Mouse (Mus musculus) heart, adult 2 months (tissue): Measurements from ENCODE around the gene Lefty1. TPM values are rescaled to one million over a fixed set of nuclear protein-coding genes. Genes with fewer than 3 reads are reported as not detected.

Experiments used
- DNase-seq, 2 experiments: peaks; one replicate each; pipeline ENCODE4 v3.0.0; 2021
- H3K27ac ChIP-seq: fragments of 200-600 bp; 2 replicates; pipeline ENCODE4 v1.8.1; 2022
- H3K27me3 ChIP-seq: fragments of 200-500 bp; 2 replicates; pipeline ENCODE4 v1.6.1; 2012; ENCODE audit warnings: mild to moderate bottlenecking, low read length, inconsistent platforms, mixed read lengths; ENCODE audit not compliant: control insufficient read depth, insufficient read depth
- H3K36me3 ChIP-seq: fragments of 200-500 bp; 2 replicates; pipeline ENCODE4 v1.6.1; 2012; ENCODE audit warnings: low read length, inconsistent platforms; ENCODE audit not compliant: control insufficient read depth, insufficient read depth
- H3K4me1 ChIP-seq: fragments of 200-500 bp; 2 replicates; pipeline ENCODE4 v1.6.1; 2011; ENCODE audit warnings: low read length; ENCODE audit not compliant: control insufficient read depth, insufficient read depth
- H3K4me3 ChIP-seq: fragments of 200-600 bp; 2 replicates; pipeline ENCODE4 v1.8.1; 2022
- H3K79me2 ChIP-seq: fragments of 200-500 bp; replicated peaks from 2 replicates; pipeline ENCODE4 v1.6.1; 2012; ENCODE audit warnings: mild to moderate bottlenecking, inconsistent platforms, low read length, moderate library complexity, mixed read lengths; ENCODE audit not compliant: control insufficient read depth, insufficient read depth
- H3K9ac ChIP-seq: fragments of 200-500 bp; 2 replicates; pipeline ENCODE4 v1.6.1; 2012; ENCODE audit warnings: low read depth, mild to moderate bottlenecking, control low read depth, inconsistent platforms, low read length, mixed read lengths
- CTCF ChIP-seq: fragments of 200-600 bp; IDR thresholded peaks from 2 replicates; pipeline ENCODE4 v1.8.1; 2022; ENCODE audit warnings: antibody characterized with exemption, mild to moderate bottlenecking, moderate library complexity
- EP300 ChIP-seq: fragments of 200-500 bp; IDR thresholded peaks from 2 replicates; pipeline ENCODE4 v1.6.1; 2011; ENCODE audit warnings: low read depth, low read length, control low read depth; ENCODE audit not compliant: insufficient read depth
- POLR2A ChIP-seq: fragments of 200-500 bp; IDR thresholded peaks from 2 replicates; pipeline ENCODE4 v1.6.1; 2011; ENCODE audit warnings: mild to moderate bottlenecking, low read depth, low read length, control low read depth; ENCODE audit not compliant: insufficient read depth
- WGBS: fragments of 180-500 bp; shearing (Covaris S2); methylation state at CpG from one replicate; pipeline ENCODE4 v1.1.7; 2018; 5-methylcytosine and 5-hydroxymethylcytosine counted together
- intact Hi-C: fragments of 180-260 bp; cut with DNase I; formaldehyde crosslinking; loops from one replicate; pipeline ENCODE4 v1.15.1; 2025
- polyA plus RNA-seq: library from polyadenylated mRNA; depleted of rRNA; stranded (reverse); fragments of >200 nt; gene quantifications from 2 replicates; pipeline ENCODE4 v1.2.3, GENCODE M21; 2012
- total RNA-seq, 2 experiments: library from RNA; stranded (reverse); gene quantifications; 2 replicates each; pipeline ENCODE4 v1.2.3; 2021

Lefty1 gene
- total and polyA plus RNA-seq, 3 experiments: 0.41 to 3.0 (median 0.57) TPM

- H3K9ac ChIP-seq: no peak overlapping the region
- no peaks in the 10 kb centered on the region for H3K79me2 ChIP-seq
- no peak overlapping the region for H3K4me3 ChIP-seq
- H3K27ac ChIP-seq: peak overlapping the region; percentile 91
- WGBS: 91% methylated on average over 7 of the region's 7 CpGs
- H3K36me3 ChIP-seq: no peaks in the 10 kb centered on the region
- no peak for DNase-seq
- H3K4me1 ChIP-seq: peaks cover 20% of the 10 kb centered on the region; the same call in 1 of the 2 replicates
- no peaks in the 10 kb centered on the region for H3K27me3 ChIP-seq
- intact Hi-C loops: no loop called here
- TF ChIP-seq CTCF: no peak
Observed at GRCm38 (mm10) chr1:180940776-180941460, 6.1 kb downstream of the Lefty1 start.

GRCm38 (mm10) chr1:180941726-180942125 is 6.9 kb downstream of the Lefty1 start:
- Histone ChIP-seq H3K27ac (peak overlapping the region; percentile 91), H3K4me1 (peaks cover 22% of the 10 kb centered on the region), H3K4me3 (peak overlapping the region; percentile 96), H3K27me3 (no peaks in the 10 kb centered on the region), H3K9ac (peak overlapping the region; percentile 77), H3K79me2 (no peaks in the 10 kb centered on the region), H3K36me3 (no peaks in the 10 kb centered on the region)
- TF ChIP-seq POLR2A (no peak), CTCF (no peak), EP300 (no peak)
- WGBS: 1% methylated on average over 18 of the region's 18 CpGs
- no peak for DNase-seq
- intact Hi-C loops: loop anchor here (2.0 kb wide), 1 partner anchor 37 kb away; the partner anchor contains the start of gene Pycr2

GRCm38 (mm10) chr1:180942166-180943031 is 7.6 kb downstream of the Lefty1 start, which contains the start of gene Tmem63a:
Gene Tmem63a (plus strand): TSS chr1:180942344.
- intact Hi-C loops: loop anchor here (2.0 kb wide), 1 partner anchor 38 kb away; the partner anchor contains the start of gene Pycr2
- peak; percentile 85 to 89 for DNase-seq
- WGBS: under 1% methylated on average over 73 of the region's 73 CpGs

GRCm38 (mm10) chr1:180943032-180943644 is 8.3 kb downstream of the Lefty1 start:
- H3K27ac ChIP-seq: peak overlapping the region; percentile 91
- TF ChIP-seq POLR2A (0 out of 2 replicates have a peak, but pooled peaks have one; percentile 21), CTCF (no peak)
- H3K9ac ChIP-seq: peak overlapping the region; percentile 77
- no peaks in the 10 kb centered on the region for H3K27me3 ChIP-seq
- H3K4me3 ChIP-seq: peak overlapping the region; percentile 96
- WGBS: 49% methylated on average over 11 of the region's 11 CpGs
- H3K79me2 ChIP-seq: no peaks in the 10 kb centered on the region
- intact Hi-C loops: loop anchor here (2.0 kb wide), 1 partner anchor 38 kb away; the partner anchor contains the start of gene Pycr2
- peaks cover 22% of the 10 kb centered on the region for H3K4me1 ChIP-seq
- no peaks in the 10 kb centered on the region for H3K36me3 ChIP-seq
- peak; percentile 52 to 56 for DNase-seq

More at GRCm38 (mm10) chr1:180942166-180943031, 7.6 kb downstream of the Lefty1 start, which contains the start of gene Tmem63a:
- TF ChIP-seq POLR2A (peak; percentile 65; the same call in 1 of the 2 replicates), EP300 (0 out of 2 replicates have a peak, but pooled peaks have one; percentile 15), CTCF (no peak)
- Histone ChIP-seq H3K9ac (peak within 1 kb of the TSS; percentile 77), H3K4me3 (peak within 1 kb of the TSS; percentile 96), H3K79me2 (no peaks in the 10 kb centered on the region), H3K27ac (peak within 1 kb of the TSS; percentile 91), H3K27me3 (no peaks in the 10 kb centered on the region), H3K4me1 (peaks cover 22% of the 10 kb centered on the region), H3K36me3 (no peaks in the 10 kb centered on the region)

- no peak overlapping the region for H3K9ac ChIP-seq
- no peaks in the 10 kb centered on the region for H3K27me3 ChIP-seq
- DNase-seq: no peak
- no peak for TF ChIP-seq POLR2A
- peak; percentile 37 for TF ChIP-seq CTCF
- no peaks in the 10 kb centered on the region for H3K79me2 ChIP-seq
- intact Hi-C loops: loop anchor here (2.0 kb wide), 1 partner anchor 39 kb away; the partner anchor contains the start of gene Pycr2
- no peaks in the 10 kb centered on the region for H3K36me3 ChIP-seq
- WGBS: 48% methylated on average over 1 of the region's 1 CpGs
- H3K4me3 ChIP-seq: no peak overlapping the region
- H3K4me1 ChIP-seq: peaks cover 22% of the 10 kb centered on the region
- H3K27ac ChIP-seq: peak overlapping the region; percentile 91; the same call in 1 of the 2 replicates
Observed at GRCm38 (mm10) chr1:180943896-180944295, 9.1 kb downstream of the Lefty1 start.
